Mouse (Mus musculus) lung, postnatal 0 days (tissue): ENCODE data around the gene Cela1.

ENCODE experiments used
- CTCF ChIP-seq: IDR thresholded peaks from 2 replicates; pipeline ENCODE4 v1.5.1; 2016; ENCODE audit warnings: antibody characterized with exemption, mild to moderate bottlenecking
- EP300 ChIP-seq: IDR thresholded peaks from 2 replicates; pipeline ENCODE4 v1.6.1; 2016; ENCODE audit warnings: antibody characterized with exemption, mild to moderate bottlenecking, control low read depth

DNA sequence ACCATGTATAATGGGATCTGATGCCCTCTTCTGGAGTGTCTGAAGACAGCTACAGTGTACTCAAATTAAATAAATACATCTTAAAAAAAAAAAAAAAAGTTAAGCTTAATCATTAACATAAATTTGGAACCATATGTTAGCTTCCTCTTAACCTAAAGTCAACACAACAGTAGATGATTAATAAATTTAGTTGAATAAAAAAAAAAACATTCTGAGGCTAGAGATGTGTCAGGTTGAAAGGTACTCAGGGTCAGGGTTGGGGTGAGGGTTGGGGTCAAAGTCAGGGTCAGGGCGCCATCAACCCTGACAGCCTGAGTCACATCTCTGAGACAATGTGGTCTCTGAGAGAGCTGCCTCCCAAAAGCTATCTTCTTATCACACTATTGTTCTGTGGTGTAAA, 33.5 kb downstream of the Cela1 start:
- no peak for TF ChIP-seq EP300
- TF ChIP-seq CTCF = no peak
